Comparison of ENCODE assay signal across 34 mouse cellular contexts in the genomic region with DNA sequence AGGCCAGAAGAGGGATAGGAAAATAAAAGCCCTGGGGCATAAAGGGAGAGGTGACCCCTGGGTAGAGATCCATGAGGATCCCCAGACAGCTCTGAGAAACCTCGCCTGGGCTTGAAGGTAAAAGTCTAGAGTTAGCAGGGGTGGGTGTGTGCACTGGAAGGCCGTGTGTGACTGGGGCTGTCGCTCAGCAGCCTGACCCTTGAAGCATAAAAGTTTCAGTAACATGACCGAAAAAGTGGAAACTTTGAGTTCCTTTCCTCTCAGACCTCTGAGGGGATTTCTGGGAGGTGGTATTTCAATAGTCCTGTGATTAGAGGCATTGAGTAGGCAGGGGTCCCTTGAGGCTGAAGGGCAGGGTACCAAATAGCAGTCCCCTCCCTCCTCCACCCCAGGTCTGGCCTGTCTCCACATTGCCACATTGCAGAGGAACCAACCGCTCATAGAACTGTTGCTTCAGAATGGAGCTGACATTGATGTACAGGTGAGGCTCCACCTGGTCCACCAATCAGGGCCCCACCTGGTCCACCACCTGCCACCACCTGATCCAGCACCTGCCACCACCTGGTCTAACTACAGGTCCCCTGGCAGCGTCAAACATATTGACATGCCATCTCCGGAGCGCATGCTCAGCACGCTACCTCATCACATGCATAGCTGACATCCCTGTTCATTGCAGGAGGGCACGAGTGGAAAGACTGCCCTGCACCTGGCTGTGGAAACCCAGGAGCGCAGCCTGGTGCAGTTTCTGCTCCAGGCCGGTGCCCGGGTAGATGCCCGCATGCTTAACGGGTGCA. TPM values are rescaled to one million over a fixed set of nuclear protein-coding genes. Genes with fewer than 3 reads are reported as not detected.
DNase-seq lines count a peak whose midpoint lies in the region; TF ChIP-seq lines count a peak whose summit lies in the region.
"Had no signal": no experiment of that assay in that cellular context is flagged by ENCODE, and none has a peak within 500 bp of the region (broad histone marks: within the 10 kb centered on the region; RNA-seq: fewer than 3 reads in every experiment).

No protein-coding gene starts in this region.

- no peak for TF ChIP-seq RAD21 in CH12.LX (IDR thresholded peaks at IDR 0.05; ENCODE audit: low read depth, low read length)

- TF ChIP-seq CTCF in CH12.LX (conservative IDR thresholded peaks at IDR 0.05 in 1 of 2, IDR thresholded peaks at IDR 0.05 in 1 of 2; ENCODE audit: low read depth in 2 of 2, low read length in 2 of 2), result no peak

- dilution Hi-C loops in CH12.LX (cut with MboI; ENCODE audit: extremely low pct_ligation_motif_present, extremely low pct_unique_long_range_greater_than_20kb, low sequenced_read_pairs), result no loop called here

- H3K27ac ChIP-seq in CH12.LX (ENCODE audit: insufficient read depth, low read depth), result peak overlapping the region; percentile 90
- no peak overlapping the region for H3K27ac ChIP-seq in forebrain, embryonic 10.5 days
- H3K27ac ChIP-seq: embryonic facial prominence, embryonic 12.5 days; forebrain, embryonic 15.5 days; heart, adult 2 months; hindbrain, embryonic 15.5 days; limb, embryonic 13.5 days; lung, embryonic 15.5 days; midbrain, embryonic 10.5 days; neural tube, embryonic 13.5 days had no signal

- H3K4me1 ChIP-seq in CH12.LX (ENCODE audit: control insufficient read depth in 1 of 2, insufficient read depth in 2 of 2), result peaks cover 24 to 34% of the 10 kb centered on the region in 2 experiments
- H3K4me1 ChIP-seq in forebrain, embryonic 10.5 days, result peaks cover 61% of the 10 kb centered on the region

- H3K27me3 ChIP-seq in CH12.LX (replicated peaks), result no peaks in the 10 kb centered on the region
- H3K27me3 ChIP-seq in forebrain, embryonic 10.5 days (ENCODE audit: poor library complexity, severe bottlenecking), result peaks cover 31% of the 10 kb centered on the region

- H3K36me3 ChIP-seq in CH12.LX (replicated peaks in 1 of 2; ENCODE audit: control insufficient read depth in 1 of 2, insufficient read depth in 1 of 2, low read length in 1 of 2), result peaks cover 38 to 63% of the 10 kb centered on the region in 2 experiments
- H3K36me3 ChIP-seq in forebrain, embryonic 10.5 days (replicated peaks), result peaks cover 3% of the 10 kb centered on the region
- H3K36me3 ChIP-seq: embryonic facial prominence, embryonic 12.5 days; forebrain, embryonic 15.5 days; hindbrain, embryonic 15.5 days; limb, embryonic 13.5 days; lung, embryonic 15.5 days; neural tube, embryonic 13.5 days had no signal

- no peaks in the 10 kb centered on the region for H3K9me3 ChIP-seq in CH12.LX (replicated peaks; ENCODE audit: low read length)
- no peaks in the 10 kb centered on the region for H3K9me3 ChIP-seq in forebrain, embryonic 10.5 days
- H3K9me3 ChIP-seq: embryonic facial prominence, embryonic 12.5 days; forebrain, embryonic 15.5 days; heart, embryonic 12.5 days; hindbrain, embryonic 15.5 days; limb, embryonic 13.5 days; lung, embryonic 15.5 days; midbrain, embryonic 10.5 days; neural tube, embryonic 13.5 days had no signal

- in situ Hi-C loops in CH12.LX (cut with MboI; ENCODE audit: low pct_ligation_motif_present, low pct_unique_long_range_greater_than_20kb, low sequenced_read_pairs), result loop anchor here (5.0 kb wide), 1 partner anchor 83 kb away; the partner anchor contains the start of gene Spats1

- H3K4me3 ChIP-seq in CH12.LX (replicated peaks in 1 of 3; ENCODE audit: low read depth in 2 of 3, low read length in 2 of 3, poor library complexity in 1 of 3), result peak overlapping the region; percentile 41 to 100 (median 90)
- no peak overlapping the region for H3K4me3 ChIP-seq in forebrain, embryonic 10.5 days
- H3K4me3 ChIP-seq: embryonic facial prominence, embryonic 12.5 days; forebrain, embryonic 15.5 days; heart, adult 2 months; heart, embryonic 12.5 days; hindbrain, embryonic 15.5 days; limb, embryonic 13.5 days; lung, embryonic 15.5 days; midbrain, embryonic 10.5 days; myocyte; neural tube, embryonic 13.5 days had no signal

- peak; percentile 70 for DNase-seq in cerebellum, adult 11 months
- DNase-seq in cerebellum, postnatal 4 days (ENCODE audit: low spot score in 2 of 2), result no peak
- DNase-seq in CH12.LX (ENCODE audit: extremely low read depth), result peak; percentile 73
- peak; percentile 84 for DNase-seq in cerebellum, adult 9-10 months
- DNase-seq in cerebellum, postnatal 36 days, result peak; percentile 53 to 72
- no peak for DNase-seq in retina, postnatal 1 day
- no peak for DNase-seq in forebrain, embryonic 10.5 days (ENCODE audit: extremely low spot score, low spot score)
- DNase-seq in left cerebral cortex, adult 8-10 months (ENCODE audit: low spot score in 2 of 2), result no peak
- DNase-seq: adrenal gland, postnatal 36 days; embryo, embryonic 11 days; gastrocnemius, postnatal 36 days; heart, adult 2 months; heart, postnatal 4 days; kidney, adult 11 months; kidney, postnatal 14 days; layer of hippocampus, adult 9-11 months; right cerebral cortex, postnatal 14 days; thymus, postnatal 14 days had no signal

- H3K79me2 ChIP-seq in CH12.LX (replicated peaks; ENCODE audit: control insufficient read depth, extremely low read depth, insufficient read depth, poor library complexity, severe bottlenecking), result peaks cover 43% of the 10 kb centered on the region

- peak; percentile 55 for TF ChIP-seq POLR2A in CH12.LX (IDR thresholded peaks at IDR 0.05; ENCODE audit: low read depth, low read length)

- H3K4me2 ChIP-seq in CH12.LX (ENCODE audit: insufficient read depth, low read depth, poor library complexity, severe bottlenecking), result peak overlapping the region; percentile 80
- H3K4me2 ChIP-seq: embryonic facial prominence, embryonic 12.5 days; forebrain, embryonic 15.5 days; heart, embryonic 12.5 days; hindbrain, embryonic 15.5 days; limb, embryonic 13.5 days; liver, embryonic 11.5 days; lung, embryonic 15.5 days; neural tube, embryonic 13.5 days had no signal

- 89% methylated on average over 15 of the region's 15 CpGs for WGBS in forebrain, embryonic 10.5 days

- TF ChIP-seq EP300 in CH12.LX (IDR thresholded peaks at IDR 0.05; ENCODE audit: low read length), result peak; percentile 80

- peak overlapping the region; percentile 99; the same call in 1 of the 2 replicates for H3K9ac ChIP-seq in CH12.LX (ENCODE audit: insufficient read depth, low read depth)
- H3K9ac ChIP-seq: embryonic facial prominence, embryonic 12.5 days; forebrain, embryonic 15.5 days; heart, embryonic 12.5 days; hindbrain, embryonic 15.5 days; limb, embryonic 13.5 days; lung, embryonic 15.5 days had no signal

TF ChIP-seq in CH12.LX, 34 proteins besides CTCF, POLR2A, EP300 and RAD21 (continues in another document):
- peak; percentile 77 for TF ChIP-seq TCF12 (IDR thresholded peaks at IDR 0.05; ENCODE audit: low read depth, low read length)
- peak; percentile 64; the same call in 1 of the 2 replicates for TF ChIP-seq TBP (conservative IDR thresholded peaks at IDR 0.05; ENCODE audit: low read depth, low read length)
- no peak for TF ChIP-seq POLR2AphosphoS2 (IDR thresholded peaks at IDR 0.05; ENCODE audit: low read depth, low read length)
- TF ChIP-seq MAFK (IDR thresholded peaks at IDR 0.05; ENCODE audit: insufficient replicate concordance, low read length), result 0 out of 2 replicates have a peak, but pooled peaks have one; percentile 7
- TF ChIP-seq SIN3A (IDR thresholded peaks at IDR 0.05; ENCODE audit: low read length), result peak; percentile 82
- TF ChIP-seq CHD2 (IDR thresholded peaks at IDR 0.05; ENCODE audit: low read length), result no peak; the same call in 1 of the 2 replicates
- no peak for TF ChIP-seq GABPA (IDR thresholded peaks at IDR 0.05; ENCODE audit: insufficient replicate concordance, low read depth, low read length)
- no peak for TF ChIP-seq KAT2A (IDR thresholded peaks at IDR 0.05; ENCODE audit: insufficient replicate concordance, low read length)
- TF ChIP-seq IRF4 (IDR thresholded peaks at IDR 0.05; ENCODE audit: low read depth, low read length), result peak; percentile 81
- 0 out of 2 replicates have a peak, but pooled peaks have one; percentile 7 for TF ChIP-seq MAZ (IDR thresholded peaks at IDR 0.05; ENCODE audit: low read depth, low read length)
- 0 out of 2 replicates have a peak, but pooled peaks have one; percentile 6 for TF ChIP-seq NELFE (IDR thresholded peaks at IDR 0.05; ENCODE audit: low read depth, low read length)
- 0 out of 2 replicates have a peak, but pooled peaks have one; percentile 38 for TF ChIP-seq MYC (IDR thresholded peaks at IDR 0.05; ENCODE audit: low read depth, low read length)
- no peak for TF ChIP-seq ZC3H11A (IDR thresholded peaks at IDR 0.05; ENCODE audit: low read depth, low read length)
- TF ChIP-seq PAX5 (IDR thresholded peaks at IDR 0.05; ENCODE audit: low read length), result no peak

RNA-seq across cellular contexts. Expression of gene Slc35b2, which starts 3.7 kb away (rescaled TPM):
- total RNA-seq in CH12.LX (2012; rRNA removed) (59.5 and 73.9 TPM in 2 replicates), CH12.LX (2014; rRNA removed) (89.3 and 101 TPM in 2 replicates)
- polyA plus RNA-seq in CH12.LX (2012; ENCODE audit: insufficient read length, low read depth), result 54.1 and 57.2 TPM in 2 replicates
- polyA plus RNA-seq in forebrain, embryonic 10.5 days (2016; fragmentation: Nextera tagmentation; extraction: Ambion mirVana), result 114 and 117 TPM in 2 replicates
- total RNA-seq in left cerebral cortex, adult 8-10 months (2022), result 10 to 100 TPM; 26.8 to 33.4 (median 29.4) TPM

RNA-seq across cellular contexts. Expression of gene Nfkbie, which starts 4.4 kb away (rescaled TPM):
- total RNA-seq in CH12.LX (2012; rRNA removed) (91.5 and 136 TPM in 2 replicates), CH12.LX (2014; rRNA removed) (87.4 and 90.0 TPM in 2 replicates)
- 76.6 and 78.7 TPM in 2 replicates for polyA plus RNA-seq in CH12.LX (2012; ENCODE audit: insufficient read length, low read depth)
- polyA plus RNA-seq in forebrain, embryonic 10.5 days (2016; fragmentation: Nextera tagmentation; extraction: Ambion mirVana), result 6.6 and 6.9 TPM in 2 replicates
- 1 to 10 TPM; 2.1 to 3.2 (median 2.5) TPM for total RNA-seq in left cerebral cortex, adult 8-10 months (2022)

RNA-seq across cellular contexts. Expression of gene Tmem151b, which starts 10.5 kb away (rescaled TPM):
- total RNA-seq in CH12.LX (2012; rRNA removed) (0.42 and 0.50 TPM in 2 replicates), CH12.LX (2014; rRNA removed) (0.12 and 0.30 TPM in 2 replicates)
- 0.53 and 0.72 TPM in 2 replicates for polyA plus RNA-seq in CH12.LX (2012; ENCODE audit: insufficient read length, low read depth)
- polyA plus RNA-seq in forebrain, embryonic 10.5 days (2016; fragmentation: Nextera tagmentation; extraction: Ambion mirVana), result 4.8 and 6.3 TPM in 2 replicates
- 100 to 1,000 TPM in 3 of 4 experiments, 10 to 100 TPM in 1; 97.9 to 110 (median 100) TPM for total RNA-seq in left cerebral cortex, adult 8-10 months (2022)
- total RNA-seq: gastrocnemius, adult 18-20 months had no signal

RNA-seq across cellular contexts. Expression of gene Hsp90ab1, which starts 13.1 kb away (rescaled TPM):
- total RNA-seq in CH12.LX (2012; rRNA removed) (1,180 and 1,205 TPM in 2 replicates), CH12.LX (2014; rRNA removed) (607 and 790 TPM in 2 replicates)
- 4,858 and 5,122 TPM in 2 replicates for polyA plus RNA-seq in CH12.LX (2012; ENCODE audit: insufficient read length, low read depth)
- 2,210 and 2,220 TPM in 2 replicates for polyA plus RNA-seq in forebrain, embryonic 10.5 days (2016; fragmentation: Nextera tagmentation; extraction: Ambion mirVana)
- 1,000 to 10,000 TPM; 1,476 to 1,616 (median 1,547) TPM for total RNA-seq in left cerebral cortex, adult 8-10 months (2022)

RNA-seq across cellular contexts. Expression of gene Tcte1, which starts 36.7 kb away (rescaled TPM):
- total RNA-seq in CH12.LX (2012; rRNA removed) (not detected in 2 replicates), CH12.LX (2014; rRNA removed) (not detected in 2 replicates)
- not detected in 2 replicates for polyA plus RNA-seq in CH12.LX (2012; ENCODE audit: insufficient read length, low read depth)
- polyA plus RNA-seq in forebrain, embryonic 10.5 days (2016; fragmentation: Nextera tagmentation; extraction: Ambion mirVana), result 1.1 and 1.3 TPM in 2 replicates
- total RNA-seq in left cerebral cortex, adult 8-10 months (2022), result 1 to 10 TPM; 1.3 to 1.7 (median 1.4) TPM
- total RNA-seq: adrenal gland, postnatal 36 days; gastrocnemius, adult 18-20 months; gastrocnemius, postnatal 36 days; heart, adult 2 months; heart, postnatal 4 days; megakaryocyte progenitor cell, adult 5-6 weeks had no signal
- polyA plus RNA-seq: heart, postnatal 0 days; inflammation-experienced regulatory T-cells, adult 6 months; liver, embryonic 16.5 days; myocyte; urinary bladder, adult 2 months had no signal

Comparison
In these comparisons a context has a peak if more than half of its experiments do, and no peak if none do; other contexts are left out.
1. DNase-seq: peak in cerebellum, adult 11 months (single experiment), CH12.LX (single experiment), cerebellum, adult 9-10 months (single experiment) and cerebellum, postnatal 36 days (2 of 2); none in cerebellum, postnatal 4 days (0 of 2), retina, postnatal 1 day (single experiment), forebrain, embryonic 10.5 days (single experiment) and left cerebral cortex, adult 8-10 months (0 of 2).
2. RNA of gene Nfkbie, which starts 4.4 kb away (total RNA-seq): 87.4 to 136 TPM in CH12.LX; 2.1 to 3.2 TPM in left cerebral cortex, adult 8-10 months; every median in the first group is over 10 times any median in the second.
3. RNA of gene Tmem151b, which starts 10.5 kb away (total RNA-seq): 97.9 to 110 TPM in left cerebral cortex, adult 8-10 months; 0.12 to 0.50 TPM in CH12.LX; every median in the first group is over 10 times any median in the second.